Mouse (Mus musculus): Measurements from ENCODE around the gene Nhlh1.
A peak's percentile ranks its signal among the peaks of the same experiment; 100 is the strongest.

DNA sequence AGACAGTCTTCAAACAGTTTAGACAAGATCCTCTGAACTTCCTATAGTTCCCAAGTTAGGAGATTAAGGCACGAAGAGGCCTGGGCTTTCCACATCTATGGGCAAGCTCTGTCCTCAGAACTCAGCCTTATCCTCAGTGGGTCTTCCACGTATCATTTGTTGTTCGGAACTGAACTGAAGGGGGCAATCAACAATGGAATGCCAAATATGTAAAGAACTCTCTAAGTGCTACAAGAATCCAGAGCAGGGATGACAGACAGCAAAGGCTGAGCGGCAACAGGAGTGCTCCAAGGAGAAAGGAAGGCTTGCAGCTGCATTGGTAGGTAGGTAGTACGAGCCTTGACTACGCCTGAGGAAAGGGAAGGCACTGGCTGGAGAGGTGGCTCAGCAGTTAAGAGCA is 12.9 kb upstream of the Nhlh1 start:
- TF ChIP-seq CTCF (conservative IDR thresholded peaks at IDR 0.05; ENCODE audit: low read length) = no peak
- TF ChIP-seq NANOG (IDR thresholded peaks at IDR 0.05; ENCODE audit: borderline replicate concordance, low read length) = peak; percentile 52
- no peak for TF ChIP-seq POU5F1 (IDR thresholded peaks at IDR 0.05; ENCODE audit: borderline replicate concordance, low read length)

Data from E14TG2a.4 (cell line).